Mouse (Mus musculus) lung, embryonic 16.5 days (tissue): ENCODE results near the gene Ddn. TPM values are rescaled to one million over a fixed set of nuclear protein-coding genes. Genes with fewer than 3 reads are reported as not detected.
"Not testable (repeated sequence)": the region's sequence is repeated elsewhere in the genome, so short reads cannot be mapped to it uniquely, and the experiment has no call there.

Experiments
- ATAC-seq: fragments of 200-750 bp; cut with Nextera tagmentation; 2 replicates; pipeline ENCODE4 v1.8.0; 2017; ENCODE audit warnings: low read depth, mild to moderate bottlenecking, moderate library complexity
- H3K27ac ChIP-seq: fragments of 300-500 bp; sonication (generic); 2 replicates; pipeline ENCODE4 v1.5.1; 2014; ENCODE audit warnings: mild to moderate bottlenecking, control low read depth, low read length
- H3K27me3 ChIP-seq: fragments of 300-500 bp; sonication (generic); 2 replicates; pipeline ENCODE4 v1.6.1; 2014; ENCODE audit warnings: low read depth, low read length, mixed read lengths; ENCODE audit not compliant: control insufficient read depth, insufficient read depth
- H3K36me3 ChIP-seq: fragments of 300-500 bp; sonication (generic); 2 replicates; pipeline ENCODE4 v1.6.1; 2014; ENCODE audit warnings: low read length; ENCODE audit not compliant: control insufficient read depth, insufficient read depth
- H3K4me1 ChIP-seq: fragments of 300-500 bp; sonication (generic); replicated peaks from 2 replicates; pipeline ENCODE4 v1.6.1; 2014; ENCODE audit warnings: low read length, mixed read lengths; ENCODE audit not compliant: control insufficient read depth, insufficient read depth
- H3K4me2 ChIP-seq: fragments of 300-500 bp; sonication (generic); 2 replicates; pipeline ENCODE4 v1.6.1; 2014; ENCODE audit warnings: low read depth, low read length, control low read depth
- H3K4me3 ChIP-seq: fragments of 300-500 bp; sonication (generic); 2 replicates; pipeline ENCODE4 v1.5.1; 2014; ENCODE audit warnings: mild to moderate bottlenecking, low read length, control low read depth
- H3K9ac ChIP-seq: fragments of 300-500 bp; sonication (generic); 2 replicates; pipeline ENCODE4 v1.6.1; 2014; ENCODE audit warnings: low read length, control low read depth
- H3K9me3 ChIP-seq: fragments of 300-500 bp; sonication (generic); 2 replicates; pipeline ENCODE4 v1.6.1; 2016; ENCODE audit warnings: low read length; ENCODE audit not compliant: control insufficient read depth
- whole genome bisulfite sequencing: fragments of 180-500 bp; shearing (Covaris S2); extraction: QIAGEN DNeasy Blood & Tissue Kit; methylation state at CpG from one replicate; pipeline ENCODE4 v1.1.7; 2014; 5-methylcytosine and 5-hydroxymethylcytosine counted together
- polyA plus RNA-seq: library from polyadenylated mRNA; unstranded; fragments of >200 nt; fragmentation: Nextera tagmentation; extraction: Ambion mirVana; gene quantifications from 2 replicates; pipeline ENCODE4 v1.2.1, GENCODE M21; 2015

The Ddn gene
- polyA plus RNA-seq, 1 experiment from 2014 or later: not detected

DNA sequence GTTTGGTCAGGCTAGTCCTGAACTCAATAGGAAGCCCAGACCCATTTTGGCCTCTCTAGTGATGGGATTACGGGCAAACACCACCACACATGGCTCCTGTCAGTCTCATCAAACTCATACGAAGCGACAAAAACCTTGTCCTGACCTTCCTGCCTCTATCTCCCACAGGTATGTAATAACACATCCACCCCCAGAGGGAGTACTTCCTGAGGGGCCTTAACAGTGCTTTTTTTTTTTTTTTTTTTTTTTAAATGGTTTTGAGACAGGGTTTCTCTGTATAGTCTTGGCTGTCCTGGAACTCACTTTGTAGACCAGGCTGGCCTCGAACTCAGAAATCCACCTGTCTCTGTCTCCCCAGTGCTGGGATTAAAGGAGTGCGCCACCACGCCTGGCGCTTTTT lies 8.9 kb upstream of the Ddn start:
- Histone ChIP-seq H3K36me3 (peaks cover 8% of the 10 kb centered on the region), H3K9me3 (no peaks in the 10 kb centered on the region), H3K4me3 (no peak overlapping the region), H3K27me3 (no peaks in the 10 kb centered on the region), H3K4me2 (no peak overlapping the region), H3K4me1 (no peaks in the 10 kb centered on the region), H3K27ac (no peak overlapping the region), H3K9ac (no peak overlapping the region)
- 89% methylated on average over 7 of the region's 7 CpGs for WGBS
- ATAC-seq: no peak

DNA sequence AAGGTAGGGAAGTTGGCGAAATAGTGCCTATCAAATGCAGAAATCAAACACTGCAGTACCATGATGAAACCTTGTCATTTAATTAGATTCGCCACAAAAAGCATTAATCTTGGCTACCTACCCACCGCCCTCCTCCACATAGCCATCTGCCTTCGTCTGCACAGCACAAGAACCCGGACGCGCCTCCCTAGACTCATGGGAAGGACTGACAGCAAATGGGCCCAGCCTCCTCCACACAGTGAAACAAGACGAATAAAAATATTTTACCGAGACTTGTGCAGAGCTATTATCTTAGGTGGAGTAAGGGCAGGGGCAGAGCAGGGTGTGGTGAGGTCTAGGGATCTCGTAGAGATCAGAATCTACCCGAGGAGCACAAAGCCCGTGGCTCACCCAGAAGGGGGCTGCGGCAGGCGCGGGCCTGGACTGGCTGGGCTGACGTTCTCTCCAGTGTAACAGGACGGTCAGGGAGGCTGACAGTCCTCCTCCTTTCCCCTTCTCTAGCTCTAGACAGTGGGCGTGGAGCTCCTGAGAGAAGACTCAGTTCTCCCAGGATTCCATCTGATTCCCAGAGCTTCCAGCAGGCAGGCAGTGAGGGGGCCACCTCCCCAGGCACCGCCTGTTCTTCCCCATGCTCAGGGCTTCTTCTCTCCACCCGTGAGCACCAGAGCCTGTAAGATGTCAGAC lies 3.6 kb upstream of the Ddn start:
- ATAC-seq: no peak
- Histone ChIP-seq H3K27ac (no peak overlapping the region), H3K27me3 (peaks cover 24% of the 10 kb centered on the region), H3K4me2 (no peak overlapping the region), H3K9ac (no peak overlapping the region), H3K36me3 (peaks cover 22% of the 10 kb centered on the region), H3K4me1 (peaks cover 7% of the 10 kb centered on the region), H3K4me3 (no peak overlapping the region), H3K9me3 (no peaks in the 10 kb centered on the region)
- WGBS: 87% methylated on average over 20 of the region's 20 CpGs

DNA sequence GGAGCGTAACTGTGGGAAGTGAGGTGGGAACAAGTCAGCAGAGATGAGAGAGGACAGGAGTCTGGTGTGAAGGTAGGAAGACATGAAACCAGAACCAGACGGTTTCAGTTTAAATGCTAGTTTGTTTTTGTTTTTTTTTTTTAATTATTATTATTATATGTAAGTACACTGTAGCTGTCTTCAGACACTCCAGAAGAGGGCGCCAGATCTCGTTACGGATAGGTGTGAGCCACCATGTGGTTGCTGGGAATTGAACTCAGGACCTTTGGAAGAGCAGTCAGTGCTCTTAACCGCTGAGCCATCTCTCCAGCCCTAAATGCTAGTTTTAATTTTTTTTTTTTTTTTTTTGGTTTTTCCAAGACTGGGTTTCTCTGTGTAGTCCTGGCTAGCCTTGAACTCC lies 922 bp upstream of the Ddn start:
- ATAC-seq, H3K27ac ChIP-seq, H3K9ac ChIP-seq, H3K9me3 ChIP-seq, H3K4me2 ChIP-seq, H3K4me3 ChIP-seq: not testable (repeated sequence)
- H3K27me3 ChIP-seq: peaks cover 50% of the 10 kb centered on the region
- H3K36me3 ChIP-seq: peaks cover 20% of the 10 kb centered on the region
- 69% methylated on average over 6 of the region's 6 CpGs for WGBS
- H3K4me1 ChIP-seq: peaks cover 27% of the 10 kb centered on the region

DNA sequence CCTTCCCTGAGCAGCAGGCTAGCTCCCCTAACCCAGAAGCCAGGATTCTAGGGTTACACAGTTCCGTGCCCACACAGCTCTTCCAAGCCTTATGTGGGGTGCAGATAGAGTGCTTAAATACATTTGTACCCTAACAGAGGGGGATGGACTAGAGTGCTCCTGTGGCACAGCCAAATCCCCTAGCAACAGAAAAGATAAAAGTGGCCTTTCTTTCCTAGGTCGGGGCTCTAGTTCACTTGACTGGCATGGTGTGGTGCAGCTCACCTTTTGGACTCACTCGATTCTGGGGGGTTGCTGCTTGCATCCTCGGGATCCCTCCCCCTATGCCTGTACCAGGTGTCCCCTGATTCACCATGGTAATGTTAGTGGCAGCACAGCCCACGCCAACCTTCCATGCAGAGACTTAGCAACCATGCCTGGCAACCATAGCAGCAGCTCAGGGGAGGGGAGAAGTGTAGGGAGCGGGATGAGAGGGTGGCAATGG lies 597 bp downstream of the Ddn start:
- Histone ChIP-seq H3K36me3 (peaks cover 15% of the 10 kb centered on the region), H3K27me3 (peaks cover 65% of the 10 kb centered on the region), H3K4me2 (no peak overlapping the region), H3K9ac (peak overlapping the region; percentile 59; the same call in 1 of the 2 replicates), H3K4me3 (no peak overlapping the region; the same call in 1 of the 2 replicates), H3K4me1 (peaks cover 29% of the 10 kb centered on the region), H3K27ac (no peak overlapping the region), H3K9me3 (no peaks in the 10 kb centered on the region)
- no peak for ATAC-seq
- WGBS: 12% methylated on average over 6 of the region's 6 CpGs

DNA sequence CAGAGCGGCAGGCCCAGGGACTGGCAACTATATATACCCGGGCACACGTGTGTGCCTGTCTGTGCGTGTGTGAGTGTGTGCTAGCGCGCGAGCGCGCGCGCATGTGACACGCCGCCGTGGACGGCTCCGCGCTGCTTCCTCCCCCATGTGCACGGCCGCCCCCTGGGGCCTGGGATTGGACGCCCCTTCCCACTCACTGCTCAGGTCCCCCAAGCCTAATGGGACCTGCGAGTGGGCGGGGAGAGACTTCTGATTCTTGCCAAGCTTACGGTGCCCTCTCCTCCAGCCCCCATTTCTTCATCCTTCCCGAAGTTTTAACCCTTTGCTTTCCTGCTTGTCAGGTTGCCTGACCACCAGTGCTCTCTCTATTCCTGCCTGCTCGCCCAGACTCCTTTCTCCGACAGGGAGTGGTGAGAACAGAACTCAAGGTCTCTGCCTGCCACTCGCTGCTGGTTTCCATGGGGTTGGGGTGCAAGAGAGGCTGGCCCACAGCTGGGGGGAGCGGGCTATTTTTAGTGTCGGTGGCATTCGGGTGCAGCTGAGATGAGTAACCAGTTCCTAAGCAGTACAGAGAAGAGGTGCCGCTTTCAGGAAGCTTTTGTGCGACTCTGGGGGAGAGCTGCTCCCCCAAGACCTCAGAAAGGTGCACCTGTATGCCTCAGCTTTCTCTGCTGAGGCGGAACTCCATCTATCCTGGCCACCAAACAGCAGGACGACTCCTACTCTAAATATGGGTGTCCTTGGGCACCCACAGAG lies 1.2 kb downstream of the Ddn start:
- Histone ChIP-seq H3K4me3 (peak overlapping the region; percentile 47), H3K36me3 (peaks cover 13% of the 10 kb centered on the region), H3K9ac (peak overlapping the region; percentile 59), H3K27ac (no peak overlapping the region), H3K9me3 (no peaks in the 10 kb centered on the region), H3K4me2 (peak overlapping the region; percentile 82), H3K27me3 (peaks cover 71% of the 10 kb centered on the region), H3K4me1 (peaks cover 29% of the 10 kb centered on the region)
- ATAC-seq: peak; percentile 16; the same call in 1 of the 2 replicates
- whole genome bisulfite sequencing: 2% methylated on average over 29 of the region's 34 CpGs

DNA sequence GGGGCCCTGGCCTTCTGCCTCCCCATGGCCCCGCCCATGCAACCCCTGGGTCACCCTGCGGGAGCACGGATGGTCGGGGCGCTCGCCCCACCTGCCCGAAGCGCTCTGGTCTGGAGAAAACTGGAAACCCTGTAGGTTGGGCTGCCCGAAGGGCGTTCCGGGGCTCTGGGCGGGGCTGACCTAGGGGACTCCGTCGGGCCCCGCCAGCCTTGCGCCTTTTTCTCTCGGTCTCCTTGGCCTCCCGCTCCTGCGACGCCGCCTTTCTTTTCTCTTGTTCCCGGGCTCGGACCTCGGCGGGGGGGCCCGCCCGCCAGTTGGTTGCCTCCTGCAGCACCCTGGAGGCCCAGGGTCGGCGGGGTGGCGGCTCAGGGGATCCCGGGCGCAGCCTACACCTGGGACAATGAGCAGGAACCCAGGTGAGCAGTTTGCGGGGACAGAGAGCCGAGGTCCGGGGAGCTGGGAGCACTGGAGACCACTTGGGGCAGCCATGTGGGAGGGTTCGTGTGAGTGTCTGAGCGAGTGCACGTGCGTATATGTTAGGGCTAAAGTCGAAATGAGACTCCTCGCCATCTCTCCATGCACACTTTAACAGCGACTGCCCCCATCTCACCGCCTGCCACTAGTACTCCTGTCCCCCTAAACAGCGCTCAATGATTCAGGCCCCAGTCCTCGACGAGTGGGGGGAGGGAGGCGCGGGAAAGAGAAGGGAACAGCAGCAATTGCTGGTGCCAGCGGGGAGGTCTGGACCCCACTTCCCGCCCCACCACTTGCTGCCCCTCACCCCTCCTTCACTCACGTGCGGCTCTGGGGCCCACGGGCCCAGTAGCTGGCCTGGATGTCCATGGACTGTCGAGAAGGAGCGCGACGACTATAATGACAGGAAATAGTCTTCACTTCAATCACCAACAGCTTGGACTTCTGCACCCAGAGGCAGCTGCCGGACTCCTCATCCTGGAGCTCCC lies 2.2 kb downstream of the Ddn start:
- H3K4me1 ChIP-seq: peaks cover 29% of the 10 kb centered on the region
- peak; percentile 29; the same call in 1 of the 2 replicates for ATAC-seq
- H3K27me3 ChIP-seq: peaks cover 80% of the 10 kb centered on the region
- peak overlapping the region; percentile 82 for H3K4me2 ChIP-seq
- H3K27ac ChIP-seq: no peak overlapping the region
- H3K9ac ChIP-seq: peak overlapping the region; percentile 48; the same call in 1 of the 2 replicates
- peak overlapping the region; percentile 47 for H3K4me3 ChIP-seq
- 2% methylated on average over 58 of the region's 58 CpGs for WGBS
- H3K9me3 ChIP-seq: no peaks in the 10 kb centered on the region
- peaks cover 4% of the 10 kb centered on the region; the same call in 1 of the 2 replicates for H3K36me3 ChIP-seq

DNA sequence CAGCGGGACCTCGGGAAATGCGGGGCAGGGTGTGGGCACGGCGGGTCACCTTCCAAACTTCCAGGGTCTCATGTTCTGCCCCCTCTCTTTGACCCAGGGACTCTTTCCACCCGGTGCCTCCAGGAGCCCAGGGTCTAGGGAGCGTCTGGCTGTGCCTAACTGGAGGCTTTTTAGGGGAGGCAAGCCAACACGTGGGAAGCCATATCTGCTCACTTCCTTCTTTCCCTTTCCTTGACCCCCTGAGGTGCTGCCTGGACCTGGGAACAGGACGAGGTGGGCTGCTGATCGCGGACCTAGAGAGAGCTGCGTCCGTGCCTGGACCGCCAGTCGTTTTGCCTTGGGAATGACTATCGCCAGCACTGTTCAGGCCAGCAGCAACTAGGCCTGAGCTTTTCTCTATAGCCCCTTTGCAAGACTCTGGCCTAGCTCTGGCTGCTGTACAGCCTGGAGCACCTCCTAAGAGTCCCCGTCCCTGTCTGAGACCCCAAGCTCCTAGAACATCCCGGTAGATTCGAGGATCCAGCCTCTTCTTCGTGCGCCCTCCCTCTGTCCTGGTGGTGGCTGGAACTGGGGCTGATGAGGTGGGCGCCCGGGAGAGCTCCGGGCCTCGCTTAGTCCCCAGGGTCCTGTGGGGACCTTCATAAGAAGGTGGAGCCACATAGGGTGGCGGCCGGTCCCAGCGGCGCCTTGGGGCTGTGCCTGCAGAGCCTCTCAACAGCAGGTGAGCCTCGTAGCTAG lies 3.0 kb downstream of the Ddn start:
- H3K4me2 ChIP-seq: peak overlapping the region; percentile 82
- H3K4me1 ChIP-seq: peaks cover 29% of the 10 kb centered on the region
- peaks cover 87% of the 10 kb centered on the region for H3K27me3 ChIP-seq
- ATAC-seq: 0 out of 2 replicates have a peak, but pooled peaks have one; percentile 3
- WGBS: 16% methylated on average over 30 of the region's 30 CpGs
- no peaks in the 10 kb centered on the region for H3K9me3 ChIP-seq
- peak overlapping the region; percentile 48; the same call in 1 of the 2 replicates for H3K9ac ChIP-seq
- no peak overlapping the region for H3K27ac ChIP-seq
- H3K4me3 ChIP-seq: peak overlapping the region; percentile 47
- H3K36me3 ChIP-seq: peaks cover 4% of the 10 kb centered on the region; the same call in 1 of the 2 replicates

DNA sequence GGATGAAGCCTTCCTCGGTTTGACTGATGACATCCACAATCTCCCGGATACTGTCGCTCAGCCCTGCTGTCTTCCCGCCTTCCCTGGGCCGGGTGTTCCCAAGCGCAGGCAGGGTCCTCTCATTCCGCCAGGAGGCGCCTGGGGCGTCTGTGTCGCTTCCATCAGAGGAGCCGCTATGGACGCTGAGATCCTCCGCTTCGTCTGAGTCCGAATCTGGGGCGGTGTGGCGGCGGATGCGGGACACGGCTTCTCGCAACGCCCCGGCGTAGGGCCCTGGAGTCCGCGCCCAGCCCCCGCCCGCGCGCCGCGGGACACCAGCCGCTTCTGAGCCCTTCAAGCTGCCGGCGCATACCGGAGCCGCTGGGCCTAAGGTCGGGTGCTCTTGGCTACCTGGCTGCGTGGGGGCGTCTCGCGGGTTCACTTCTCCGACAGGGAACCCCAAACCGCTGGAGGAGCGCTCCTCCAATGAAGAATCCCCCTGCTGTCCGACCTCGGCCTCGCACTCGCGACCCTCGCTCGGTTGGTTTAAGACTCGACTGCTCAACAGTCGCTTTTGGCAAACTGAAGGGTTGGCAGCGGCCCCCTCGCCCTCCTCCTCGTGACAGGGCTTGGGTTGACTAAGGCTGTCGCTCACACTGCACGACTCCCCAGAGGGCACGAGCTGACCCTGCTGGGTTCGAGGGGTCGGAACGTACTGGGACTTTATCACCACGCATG lies 3.8 kb downstream of the Ddn start:
- Histone ChIP-seq H3K4me2 (peak overlapping the region; percentile 93), H3K9ac (peak overlapping the region; percentile 63), H3K9me3 (no peaks in the 10 kb centered on the region), H3K36me3 (no peaks in the 10 kb centered on the region), H3K4me1 (peaks cover 29% of the 10 kb centered on the region), H3K27me3 (peaks cover 93% of the 10 kb centered on the region), H3K4me3 (peak overlapping the region; percentile 55), H3K27ac (no peak overlapping the region)
- WGBS: 1% methylated on average over 64 of the region's 64 CpGs
- peak; percentile 57; the same call in 1 of the 2 replicates for ATAC-seq
